Mouse (Mus musculus): ENCODE results near the gene Acly.

Gene Acly

GRCm38 (mm10) chr11:100504990-100505660 is 22.7 kb downstream of the Acly start:
- peak in 1 of 2 experiments; percentile 19 for DNase-seq

GRCm38 (mm10) chr11:100501321-100501720 is 26.5 kb downstream of the Acly start:
- DNase-seq, result no peak

- DNase-seq, result no peak
These were observed 27.1 kb downstream of the Acly start for GRCm38 (mm10) chr11:100500651-100501050.

- no peak for DNase-seq
These were observed 27.6 kb downstream of the Acly start for GRCm38 (mm10) chr11:100500241-100500640.

DNA sequence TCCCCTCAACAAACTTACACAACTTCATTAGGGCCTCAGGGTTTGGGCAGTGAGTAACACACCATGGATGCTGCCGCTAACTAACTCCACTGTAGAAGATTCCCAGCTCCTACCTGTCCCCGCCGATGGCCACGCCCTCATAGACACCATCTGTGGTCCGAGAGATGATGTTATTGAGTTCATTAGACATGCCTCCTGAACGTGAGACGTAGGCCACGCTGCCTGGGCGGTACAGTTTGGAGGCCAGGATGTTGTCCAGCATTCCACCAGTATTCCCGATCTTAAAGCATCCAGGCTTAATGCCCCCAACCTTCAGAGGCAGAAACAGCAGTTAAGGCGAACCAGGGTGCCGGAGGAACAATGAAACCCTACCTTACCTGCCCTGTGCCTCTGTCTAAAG is 34.0 kb downstream of the Acly start:
- no peak for DNase-seq

GRCm38 (mm10) chr11:100490951-100491350 is 36.8 kb downstream of the Acly start:
- DNase-seq, result no peak

DNA sequence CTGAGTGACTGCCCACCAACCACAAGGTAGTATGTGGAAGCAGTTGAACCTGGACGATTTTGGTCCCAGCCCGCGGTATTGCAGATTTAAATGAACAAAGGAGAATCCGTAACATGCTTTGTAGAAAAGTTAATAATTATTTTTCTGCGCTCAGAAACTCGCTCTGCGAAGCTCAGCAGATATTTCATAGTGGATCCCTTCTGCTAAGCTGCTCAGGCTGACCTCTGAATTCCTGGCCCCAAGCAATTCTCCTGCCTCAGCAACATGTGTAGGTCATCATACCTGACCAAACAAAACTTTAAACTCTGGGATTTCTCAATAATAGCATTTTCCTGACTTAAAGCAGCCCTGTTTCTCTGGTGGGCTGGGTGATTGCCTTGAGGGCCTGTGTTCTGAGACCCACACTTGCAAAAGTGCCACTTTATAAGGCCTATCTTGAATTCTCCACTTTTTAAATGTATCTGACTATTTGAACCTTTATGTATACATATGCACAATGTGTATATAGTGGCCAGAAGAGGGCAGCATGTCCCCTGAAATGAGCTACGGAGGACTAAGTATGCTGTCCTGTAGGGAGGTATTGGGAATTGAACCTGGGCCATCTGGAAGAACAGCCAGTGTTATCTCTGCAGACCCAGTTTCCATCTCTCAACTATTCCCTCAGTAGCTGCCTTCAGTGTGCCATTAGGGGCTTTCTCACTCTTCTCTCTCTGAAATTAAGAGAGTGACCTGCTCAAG is 41.8 kb downstream of the Acly start:
- peak in 1 of 2 experiments; percentile 30 for DNase-seq

DNA sequence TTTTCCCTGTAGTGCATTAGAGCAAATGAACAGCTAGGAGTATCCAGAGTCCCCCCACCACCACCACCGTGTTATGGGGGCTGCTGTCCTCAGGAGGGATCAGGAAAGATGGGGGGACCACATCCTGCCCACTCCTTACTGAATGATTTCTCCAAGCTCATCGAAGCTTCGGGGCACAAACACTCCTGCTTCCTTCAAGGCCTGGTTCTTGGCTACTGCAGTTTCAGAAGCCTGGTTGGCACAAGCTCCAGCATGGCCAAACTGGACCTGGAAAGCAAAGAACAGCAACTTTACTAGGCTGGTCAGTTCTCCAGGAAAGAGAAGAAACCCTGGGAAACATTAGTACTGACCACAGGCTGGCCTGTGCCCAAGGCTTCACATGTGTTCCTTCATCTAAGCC is 43.3 kb downstream of the Acly start:
- DNase-seq, result no peak

DNA sequence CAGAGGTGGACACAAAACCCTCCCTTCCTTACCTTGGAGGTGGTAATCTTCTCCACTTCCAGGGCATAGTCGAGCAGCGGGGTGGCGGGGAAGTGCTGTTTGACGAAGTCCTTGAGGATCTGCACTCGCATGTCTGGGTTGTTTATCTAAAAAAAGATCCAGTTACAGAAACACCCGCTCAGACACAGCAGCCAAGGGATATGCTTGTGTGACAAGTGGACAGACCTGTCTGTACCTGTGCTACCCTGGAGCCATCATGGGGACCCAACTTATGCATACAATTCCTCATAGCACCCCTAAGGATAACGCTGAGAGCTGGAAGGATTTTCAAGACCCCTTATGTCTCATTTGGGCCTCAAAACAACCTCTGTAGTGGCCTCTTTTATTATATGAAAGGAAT is 48.6 kb downstream of the Acly start:
- DNase-seq, result peak in 1 of 2 experiments; percentile 15

GRCm38 (mm10) chr11:100476281-100476680 is 51.5 kb downstream of the Acly start:
- DNase-seq, result peak in 1 of 2 experiments; percentile 9

DNA sequence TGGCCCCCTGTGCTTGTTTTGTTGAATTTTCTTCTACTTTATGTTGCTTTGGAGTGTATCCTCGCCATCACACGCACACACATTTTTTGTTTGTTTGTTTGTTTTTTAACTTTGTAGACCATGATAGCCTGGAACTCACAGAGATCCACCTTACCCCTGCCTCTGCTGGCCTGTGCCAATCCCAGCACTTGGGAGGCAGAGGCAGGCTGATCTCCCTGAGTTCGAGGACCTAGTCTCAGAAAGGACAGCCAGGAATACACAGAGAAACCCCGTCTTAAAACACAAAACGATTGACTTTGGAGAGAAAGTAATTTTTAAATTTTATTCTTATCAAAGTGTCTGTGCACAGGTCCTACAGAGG is 54.9 kb downstream of the Acly start:
- no peak for DNase-seq

GRCm38 (mm10) chr11:100472197-100472934 is 55.4 kb downstream of the Acly start, which contains the start of gene Klhl11:
TSS of gene Klhl11 (minus strand) at chr11:100472741.
- peak; percentile 88 to 91 for DNase-seq

- peak in 1 of 2 experiments; percentile 4 for DNase-seq
These were observed 56.2 kb downstream of the Acly start for GRCm38 (mm10) chr11:100471352-100472196.

- DNase-seq, result no peak
These were observed 62.0 kb downstream of the Acly start for GRCm38 (mm10) chr11:100465833-100466232.

GRCm38 (mm10) chr11:100465229-100465792 is 62.5 kb downstream of the Acly start:
- no peak for DNase-seq

DNA sequence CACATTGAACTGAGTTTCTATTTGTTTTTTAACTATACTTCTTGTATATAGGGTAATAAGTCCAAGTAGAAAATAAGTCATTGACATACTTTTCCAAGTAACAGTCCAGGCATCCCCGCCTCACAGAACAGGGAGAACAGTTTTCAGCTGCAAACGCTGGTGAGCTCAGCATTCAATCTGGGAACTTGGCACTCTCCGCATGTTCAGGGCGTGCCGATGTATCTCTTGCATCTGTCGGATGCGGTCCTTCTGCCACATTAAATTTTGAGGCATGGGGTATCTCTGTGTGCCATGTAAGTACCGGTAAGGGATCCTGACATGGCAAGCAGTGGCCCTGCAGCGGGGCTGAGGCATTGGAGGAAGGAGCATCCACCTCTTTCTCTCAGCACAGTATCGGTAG is 65.1 kb downstream of the Acly start:
- DNase-seq, result no peak

DNA sequence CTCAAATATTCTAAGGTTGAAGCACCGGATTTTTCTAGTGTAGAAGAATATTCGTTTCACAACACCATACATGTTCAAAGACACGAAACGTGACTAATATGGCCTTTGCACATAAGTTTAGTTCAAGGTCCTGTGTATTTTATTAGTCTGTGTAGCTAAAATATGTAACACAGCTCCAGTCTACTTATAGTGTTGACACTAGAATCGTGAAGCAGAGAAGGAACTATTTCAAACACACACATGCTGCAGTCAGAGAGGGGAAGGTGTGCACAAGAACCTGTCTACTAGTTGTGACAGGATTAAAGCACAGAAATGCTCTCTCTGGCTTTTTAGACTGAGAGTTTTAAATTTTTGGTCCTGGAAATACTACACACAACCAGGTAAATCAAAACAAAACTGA is 70.1 kb downstream of the Acly start:
- DNase-seq, result no peak

- peak in 1 of 2 experiments; percentile 21 for DNase-seq
These were observed 70.6 kb downstream of the Acly start for GRCm38 (mm10) chr11:100457247-100457646.

GRCm38 (mm10) chr11:100442625-100443024 is 85.2 kb downstream of the Acly start:
- no peak for DNase-seq

DNA sequence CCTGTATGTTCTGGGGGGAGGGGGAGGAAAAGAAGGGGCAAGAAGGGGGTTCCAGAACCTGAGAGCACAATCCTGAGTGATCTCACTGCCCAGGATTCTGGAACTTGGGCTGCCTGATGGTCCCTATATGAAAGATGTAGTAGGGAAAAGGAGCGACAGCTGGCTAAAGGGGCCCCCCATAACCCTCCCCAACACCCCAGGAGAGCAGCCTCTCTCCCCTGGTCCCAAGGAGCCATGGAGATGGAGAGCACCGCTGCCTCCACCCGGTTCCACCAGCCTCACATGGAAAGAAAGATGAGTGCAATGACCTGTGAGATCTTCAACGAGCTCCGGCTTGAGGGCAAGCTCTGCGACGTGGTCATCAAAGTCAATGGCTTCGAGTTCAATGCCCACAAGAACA is 86.0 kb downstream of the Acly start, which contains the start of the genes Nt5c3b and Klhl10:
TSS of gene Nt5c3b (minus strand) at position 12 of the 400 bp plus-strand sequence.
TSS of gene Klhl10 (plus strand) at position 121 of the 400 bp plus-strand sequence.
- no peak for DNase-seq

DNA sequence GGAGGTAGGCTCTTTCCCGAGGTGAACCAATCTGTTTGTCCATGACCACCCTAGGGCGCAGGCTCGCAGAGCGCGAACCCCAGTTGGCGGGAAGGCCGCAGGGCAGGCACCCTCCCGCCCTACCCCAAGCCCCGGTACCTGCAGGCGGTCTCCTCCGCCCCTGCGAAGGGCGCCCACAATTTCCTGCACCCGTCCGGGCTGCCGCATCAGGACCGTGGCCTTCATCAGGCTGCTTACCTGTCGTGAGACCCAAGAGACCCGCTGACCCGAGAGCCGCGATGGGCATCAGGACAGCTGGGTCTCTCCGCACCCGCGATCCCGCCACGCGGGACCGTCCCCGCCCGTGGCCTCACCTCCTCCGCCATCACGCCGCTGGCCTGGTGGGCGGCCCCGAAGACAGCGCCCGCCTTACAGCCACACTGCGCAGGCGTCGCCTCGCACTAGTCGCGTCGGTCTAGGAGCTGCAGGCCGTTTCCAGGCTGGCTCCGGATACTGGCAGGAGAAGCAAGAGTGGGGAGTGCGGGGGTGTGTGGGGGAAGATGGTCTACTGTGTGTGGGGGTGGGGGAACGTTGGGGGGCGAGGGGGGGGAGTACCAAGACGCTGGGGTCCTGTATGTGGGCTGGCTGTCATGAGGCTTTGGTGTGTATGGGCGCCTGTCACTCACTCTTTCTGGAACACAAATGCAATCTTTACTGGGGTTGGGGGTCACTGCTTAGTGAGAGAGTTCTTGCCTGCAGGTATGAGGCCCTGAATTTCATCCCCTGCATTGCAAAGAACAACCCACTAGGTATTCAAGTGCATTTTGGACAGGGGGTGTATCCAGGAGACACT is 86.9 kb downstream of the Acly start:
- peak; percentile 86 to 91 for DNase-seq

Data from lung, adult 18-20 months (tissue).